Mouse (Mus musculus): ENCODE measurements around the gene Adgrl4. TPM values are rescaled to one million over a fixed set of nuclear protein-coding genes. Genes with fewer than 3 reads are reported as not detected.

Adgrl4 gene
- total RNA-seq, 1 experiment from 2014 or later, result 395 TPM

DNA sequence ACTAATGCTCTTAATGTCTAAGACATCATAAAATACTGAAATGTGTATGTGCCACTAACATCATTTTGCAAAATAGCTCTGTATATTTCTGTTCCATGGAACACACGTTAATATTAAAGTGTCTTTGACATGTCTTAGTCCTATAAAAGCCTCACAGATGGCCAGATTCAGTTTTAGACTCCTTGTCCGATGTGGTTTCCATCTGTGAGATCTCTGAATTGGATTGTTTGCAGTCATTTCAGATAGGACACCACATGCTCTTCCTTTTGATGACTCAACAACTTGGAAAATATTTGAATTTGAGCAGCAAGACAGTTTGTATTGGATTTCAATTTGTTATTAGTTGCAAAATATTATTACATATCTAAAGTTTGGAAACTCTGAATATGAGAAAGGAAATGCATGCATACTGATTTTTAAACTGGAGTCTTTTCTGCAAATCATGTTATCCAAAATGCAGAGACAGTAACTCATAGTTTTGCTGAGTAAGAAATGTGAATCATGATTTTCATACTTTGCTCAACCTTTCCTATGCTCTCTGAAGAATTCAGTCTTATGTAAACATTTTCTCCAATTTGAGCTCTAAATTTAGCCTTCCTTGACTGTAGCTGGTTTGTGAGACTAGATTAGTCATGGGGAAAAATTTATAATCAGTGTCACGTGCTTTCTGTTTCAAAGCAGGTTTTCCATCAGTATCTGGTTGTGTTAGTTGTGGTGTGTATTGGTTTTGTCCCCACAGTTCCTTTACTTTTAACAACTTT is 21.9 kb downstream of the Adgrl4 start:
- 0 out of 2 replicates have a peak, but pooled peaks have one; percentile 15 for ATAC-seq (replicated peaks; ENCODE audit: low read depth, poor library complexity, severe bottlenecking)

- peak; percentile 87 for ATAC-seq (replicated peaks; ENCODE audit: low read depth, poor library complexity, severe bottlenecking)
Measured at GRCm38 (mm10) chr3:151465215-151465614, 27.5 kb downstream of the Adgrl4 start.

- ATAC-seq (replicated peaks; ENCODE audit: low read depth, poor library complexity, severe bottlenecking), result peak; percentile 70; the same call in 1 of the 2 replicates
Measured at GRCm38 (mm10) chr3:151488853-151489252, 51.2 kb downstream of the Adgrl4 start.

DNA sequence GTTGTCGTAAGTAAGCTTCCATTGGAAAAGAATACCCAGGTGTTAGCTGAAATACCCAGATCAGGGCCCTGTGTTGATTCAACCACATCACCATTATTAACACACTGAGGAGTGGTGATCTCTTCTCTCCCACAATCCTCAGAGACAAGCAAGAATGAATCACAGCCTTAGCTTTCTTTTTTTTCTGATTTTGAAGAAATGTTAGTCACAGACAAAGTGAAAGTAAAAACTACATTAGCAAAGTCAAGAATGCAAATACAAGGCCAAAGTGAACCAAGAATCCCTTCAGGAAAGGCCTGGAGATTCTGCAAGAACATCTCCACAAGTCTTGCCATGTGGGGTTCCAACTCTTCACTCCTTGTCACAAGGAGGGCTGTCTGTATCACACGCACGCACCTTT is 67.9 kb downstream of the Adgrl4 start:
- no peak for ATAC-seq (replicated peaks; ENCODE audit: low read depth, poor library complexity, severe bottlenecking)

DNA sequence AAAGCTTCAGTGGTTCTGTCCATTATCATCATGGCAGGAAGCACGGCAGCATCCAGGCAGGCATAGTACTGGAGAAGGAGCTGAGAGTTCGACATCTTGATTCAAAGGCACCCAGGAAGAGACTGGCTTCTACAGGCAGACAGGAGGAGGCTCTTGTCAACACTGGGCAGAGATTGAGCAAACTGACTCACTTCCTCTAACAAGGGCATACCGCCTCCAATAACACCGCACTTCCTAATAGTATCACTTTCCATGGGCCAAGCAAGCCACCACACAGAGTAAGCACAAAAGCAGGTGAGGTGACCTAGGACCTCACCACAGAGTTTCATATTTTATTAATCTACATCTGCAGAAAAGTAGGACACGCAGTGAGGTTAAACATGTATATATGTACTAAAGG is 73.5 kb downstream of the Adgrl4 start:
- no peak for ATAC-seq (replicated peaks; ENCODE audit: low read depth, poor library complexity, severe bottlenecking)

DNA sequence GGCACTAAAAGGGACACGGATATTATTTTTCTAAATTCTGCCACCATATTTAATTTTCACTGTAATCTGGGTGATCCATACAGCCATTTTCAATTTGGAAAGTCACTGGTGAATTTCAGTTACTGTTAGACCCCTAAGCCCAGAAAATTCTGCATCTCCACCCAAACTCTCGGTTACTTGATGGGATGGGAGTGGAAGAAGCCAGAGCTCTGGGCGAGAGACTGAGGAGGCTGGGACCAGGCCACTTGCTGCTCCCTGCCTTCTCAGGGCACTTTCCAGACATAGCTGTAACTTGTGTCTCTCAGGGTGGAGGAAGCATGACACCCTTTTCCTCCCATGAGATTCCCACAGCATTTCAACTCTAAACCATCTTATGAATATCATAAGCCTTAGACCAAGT is 109.5 kb downstream of the Adgrl4 start:
- no peak for ATAC-seq (replicated peaks; ENCODE audit: low read depth, poor library complexity, severe bottlenecking)

DNA sequence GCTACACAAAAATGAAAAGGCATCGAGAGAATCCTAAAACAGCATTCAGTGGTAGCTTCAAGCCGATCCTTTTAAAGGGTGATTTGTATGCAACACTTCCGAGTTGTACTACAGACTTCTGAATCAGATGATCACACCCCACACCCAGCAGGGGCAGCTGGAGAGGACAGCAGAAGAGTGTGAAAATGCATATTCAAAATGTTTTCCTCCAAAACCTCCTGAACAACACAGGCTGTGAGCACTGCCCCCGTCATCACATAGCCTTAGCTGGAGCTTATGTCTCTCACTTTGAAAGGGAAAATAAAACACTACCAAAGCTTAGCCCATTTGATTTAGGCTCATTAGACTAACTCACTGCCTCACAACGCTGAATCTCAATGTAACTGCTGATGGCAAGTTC is 113.3 kb downstream of the Adgrl4 start:
- no peak for ATAC-seq (replicated peaks; ENCODE audit: low read depth, poor library complexity, severe bottlenecking)

- peak; percentile 56 for ATAC-seq (replicated peaks; ENCODE audit: low read depth, poor library complexity, severe bottlenecking)
Measured at GRCm38 (mm10) chr3:151556635-151557034, 118.9 kb downstream of the Adgrl4 start.

DNA sequence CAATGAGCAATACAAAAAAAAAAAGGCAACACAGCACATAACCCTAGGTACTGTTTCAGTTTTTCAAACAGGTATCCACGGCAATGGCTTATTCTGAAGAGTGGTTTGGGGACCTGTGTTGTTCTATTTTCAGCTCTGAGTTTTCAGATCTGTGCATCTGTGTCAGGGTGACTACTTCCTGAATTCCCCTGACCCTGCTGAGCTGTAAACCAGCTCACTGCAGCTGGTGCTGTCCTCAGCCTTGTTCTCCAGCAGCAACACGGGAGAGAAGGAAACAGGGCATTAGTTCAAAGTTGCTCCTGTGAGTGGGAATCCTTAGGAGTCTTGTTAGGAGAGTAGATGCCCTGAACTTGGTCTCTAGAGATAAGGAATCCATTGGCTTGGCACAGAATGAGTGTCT is 119.4 kb downstream of the Adgrl4 start:
- peak; percentile 69 for ATAC-seq (replicated peaks; ENCODE audit: low read depth, poor library complexity, severe bottlenecking)

- ATAC-seq (replicated peaks; ENCODE audit: low read depth, poor library complexity, severe bottlenecking), result no peak
Measured at GRCm38 (mm10) chr3:151557607-151558006, 119.9 kb downstream of the Adgrl4 start.

GRCm38 (mm10) chr3:151558374-151558773 is 120.7 kb downstream of the Adgrl4 start:
- no peak for ATAC-seq (replicated peaks; ENCODE audit: low read depth, poor library complexity, severe bottlenecking)

DNA sequence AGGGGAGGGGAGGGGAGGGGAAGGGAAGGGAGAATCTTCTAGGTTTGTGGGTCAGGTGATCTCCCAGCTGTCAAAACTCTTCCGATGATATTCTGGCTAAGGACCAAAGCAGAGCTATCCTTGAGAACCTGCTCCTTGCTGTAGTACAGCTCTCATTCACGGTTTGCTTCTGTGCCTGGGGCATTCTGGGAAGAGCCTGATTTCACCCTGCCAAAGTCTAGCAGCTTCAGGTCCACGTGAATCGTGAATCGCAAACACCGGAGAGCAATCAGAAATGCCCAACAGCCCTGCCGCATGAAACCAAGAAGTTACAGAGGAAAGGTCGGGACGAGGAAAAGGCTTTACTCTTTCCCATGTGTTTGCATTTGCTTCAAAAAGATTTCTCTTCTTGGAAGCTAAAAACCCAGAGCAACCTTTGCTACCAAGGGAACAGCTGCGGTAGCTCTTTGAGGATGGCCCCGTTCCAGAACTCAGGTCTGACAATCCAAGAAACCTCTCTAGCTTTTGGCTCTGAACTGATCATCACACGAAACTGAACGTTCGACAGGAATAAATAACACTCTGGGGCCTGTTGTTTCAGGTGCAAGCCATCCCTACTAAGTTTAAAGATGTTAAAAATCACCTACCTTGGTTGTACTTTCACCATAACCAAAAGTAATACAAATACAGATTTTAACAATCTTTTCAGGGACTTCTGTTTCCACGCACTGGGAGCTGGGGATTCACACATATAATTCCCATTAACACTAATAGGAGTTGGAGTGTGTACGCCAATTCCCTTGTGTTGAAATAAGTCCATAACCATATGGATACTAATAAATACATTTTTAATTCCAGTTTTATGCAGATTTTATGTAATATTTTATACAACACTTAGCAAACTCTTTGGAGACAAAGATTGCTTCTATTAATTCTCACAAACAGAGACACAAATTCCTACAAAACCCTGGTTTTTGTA is 128.3 kb downstream of the Adgrl4 start:
- no peak for ATAC-seq (replicated peaks; ENCODE audit: low read depth, poor library complexity, severe bottlenecking)

- ATAC-seq (replicated peaks; ENCODE audit: low read depth, poor library complexity, severe bottlenecking), result 0 out of 2 replicates have a peak, but pooled peaks have one; percentile 47
Measured at GRCm38 (mm10) chr3:151566629-151567028, 128.9 kb downstream of the Adgrl4 start.

DNA sequence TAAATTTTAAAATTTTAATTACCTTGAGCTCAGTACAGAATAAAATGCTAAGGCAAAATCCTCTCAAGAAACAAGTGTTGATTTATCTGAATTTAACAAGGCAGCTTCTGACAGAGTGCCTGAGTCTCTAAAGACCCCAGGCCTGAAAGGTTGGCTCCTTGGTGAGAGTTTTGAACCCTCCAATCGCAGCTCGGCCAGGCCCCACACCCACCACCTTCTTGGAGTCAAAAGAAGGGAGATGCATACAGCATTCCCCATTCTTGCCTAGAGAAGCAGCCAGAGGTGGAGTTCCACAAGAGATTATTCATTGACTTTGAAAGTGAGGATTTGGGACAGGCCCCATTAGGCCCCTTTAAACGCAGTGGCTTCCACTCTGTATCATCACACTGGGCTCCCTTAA is 129.9 kb downstream of the Adgrl4 start:
- ATAC-seq (replicated peaks; ENCODE audit: low read depth, poor library complexity, severe bottlenecking), result no peak

GRCm38 (mm10) chr3:151572089-151572488 is 134.4 kb downstream of the Adgrl4 start:
- peak; percentile 51; the same call in 1 of the 2 replicates for ATAC-seq (replicated peaks; ENCODE audit: low read depth, poor library complexity, severe bottlenecking)

DNA sequence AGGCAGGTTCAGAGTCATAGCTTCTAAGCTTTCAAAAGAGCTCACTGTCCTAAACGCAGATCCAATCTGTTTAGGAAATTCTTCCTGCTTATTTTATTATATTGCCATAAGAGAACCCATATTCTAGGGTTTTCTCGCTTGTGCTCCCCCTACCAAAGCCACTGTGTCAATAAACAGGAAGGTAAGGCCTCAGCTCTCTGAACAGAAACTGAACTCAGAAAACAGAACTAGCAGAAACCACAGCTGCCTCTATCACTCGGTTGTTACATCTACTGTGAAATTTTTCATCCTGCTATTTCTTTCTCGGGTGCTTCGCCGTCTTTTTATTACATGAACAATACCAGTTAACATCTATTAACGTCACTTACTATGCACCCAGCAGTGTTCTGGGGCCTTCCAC is 137.6 kb downstream of the Adgrl4 start:
- ATAC-seq (replicated peaks; ENCODE audit: low read depth, poor library complexity, severe bottlenecking), result peak; percentile 84

GRCm38 (mm10) chr3:151576155-151576554 is 138.5 kb downstream of the Adgrl4 start:
- no peak for ATAC-seq (replicated peaks; ENCODE audit: low read depth, poor library complexity, severe bottlenecking)

GRCm38 (mm10) chr3:151591904-151592303 is 154.2 kb downstream of the Adgrl4 start:
- ATAC-seq (replicated peaks; ENCODE audit: low read depth, poor library complexity, severe bottlenecking), result no peak
